Mouse (Mus musculus) WW6 (cell line): ENCODE results near the gene Ncoa3.

Experiments
- DNase-seq: peaks from one replicate; pipeline ENCODE4 v3.0.0-alpha.2; 2013; ENCODE audit warnings: low read depth, low spot score

Ncoa3 gene

DNA sequence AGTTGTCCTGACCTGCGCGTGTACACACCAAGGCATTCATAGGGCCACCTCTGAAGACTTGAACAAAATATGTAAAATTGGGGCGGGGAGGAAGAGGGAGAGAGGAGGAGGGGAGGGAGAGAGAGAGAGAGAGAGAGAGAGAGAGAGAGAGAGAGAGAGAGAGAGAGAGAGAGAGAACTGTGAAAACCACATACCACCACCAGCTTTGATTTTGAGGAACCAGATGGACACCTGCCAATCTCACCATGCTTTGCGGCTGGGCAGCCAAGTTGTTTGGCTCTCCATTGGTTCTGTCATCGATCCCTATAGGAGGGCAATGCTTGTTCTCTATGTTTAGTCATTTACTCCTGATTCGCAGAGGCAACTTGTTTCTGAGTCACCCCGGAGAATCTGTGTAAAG lies 21.7 kb upstream of the Ncoa3 start:
- DNase-seq, result no peak

DNA sequence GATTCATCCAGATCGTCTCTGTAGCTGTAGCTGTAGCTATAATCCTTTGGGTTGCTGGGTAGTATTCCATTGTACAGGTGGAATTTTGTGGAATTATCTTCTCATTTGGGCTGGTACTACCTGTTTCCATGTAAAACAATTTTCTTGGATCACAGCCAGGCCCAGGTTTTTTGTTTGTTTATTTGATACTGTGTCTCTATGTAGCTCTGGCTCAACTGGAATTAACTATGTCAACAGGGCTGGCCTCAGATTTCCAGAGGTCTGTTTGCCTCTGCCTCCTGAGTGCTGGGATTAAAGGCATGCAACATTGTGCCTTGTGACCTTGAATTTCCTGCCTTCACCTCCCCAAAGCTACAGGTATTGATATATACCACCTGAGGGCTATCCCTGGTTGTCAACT lies 18.1 kb upstream of the Ncoa3 start:
- no peak for DNase-seq

DNA sequence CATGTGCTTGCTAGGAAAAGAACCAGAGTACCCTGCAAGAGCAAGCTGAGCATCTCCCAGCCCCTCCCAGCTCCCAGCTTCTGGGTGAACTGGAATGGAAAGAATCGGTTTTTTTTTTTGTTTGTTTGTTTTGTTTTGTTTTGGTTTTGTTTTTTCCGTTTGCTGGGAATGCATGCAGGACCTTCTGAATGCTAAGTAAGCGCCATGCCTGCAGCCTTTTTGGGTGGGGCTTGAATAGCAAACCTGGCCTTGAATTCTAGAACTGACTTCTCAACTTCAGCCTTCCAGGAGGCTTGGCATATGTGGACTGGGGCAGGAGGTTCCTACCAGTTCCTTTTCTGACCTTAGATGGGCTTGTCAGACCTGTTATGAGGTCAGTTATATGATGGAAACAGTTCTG lies 16.2 kb upstream of the Ncoa3 start:
- DNase-seq, result no peak

DNA sequence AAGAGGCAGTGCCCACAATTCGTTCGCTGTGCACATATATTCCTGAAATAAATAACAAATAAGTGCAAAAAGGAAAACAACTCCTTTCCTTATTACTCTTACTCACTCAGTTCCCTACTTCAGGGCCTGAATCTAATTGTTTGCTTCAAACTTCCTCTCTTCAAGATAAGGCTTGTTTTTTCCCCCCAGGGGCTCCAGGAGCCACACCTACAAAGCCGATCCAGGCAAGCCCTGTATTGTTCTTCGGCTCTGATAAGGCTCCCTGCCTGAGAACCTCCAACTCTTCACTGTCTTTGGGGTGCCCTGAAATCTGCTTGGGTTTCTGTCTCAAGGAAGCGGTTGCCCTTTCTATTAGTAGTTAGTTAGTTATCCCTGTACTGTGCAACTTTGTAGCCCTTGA lies 15.6 kb upstream of the Ncoa3 start:
- DNase-seq, result no peak

DNA sequence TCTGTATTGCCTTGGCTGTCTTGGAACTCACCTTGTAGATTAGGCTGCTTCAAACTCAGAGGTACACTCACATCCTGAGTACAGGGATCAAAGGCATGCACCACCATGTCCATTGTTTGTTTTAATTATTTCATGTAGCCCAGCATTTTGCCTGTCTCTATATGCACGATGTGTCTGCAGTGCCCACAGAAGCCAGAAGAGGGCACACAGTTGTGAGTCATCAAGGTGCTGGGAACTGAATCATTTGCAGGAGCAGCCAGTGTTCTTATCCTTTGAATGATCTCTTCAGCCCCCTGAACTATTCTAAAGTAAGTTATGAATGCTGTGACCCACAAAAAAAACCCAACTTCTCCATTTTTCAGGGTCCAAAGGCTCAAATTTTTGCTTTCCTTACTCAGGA lies 14.3 kb upstream of the Ncoa3 start:
- DNase-seq, result no peak

DNA sequence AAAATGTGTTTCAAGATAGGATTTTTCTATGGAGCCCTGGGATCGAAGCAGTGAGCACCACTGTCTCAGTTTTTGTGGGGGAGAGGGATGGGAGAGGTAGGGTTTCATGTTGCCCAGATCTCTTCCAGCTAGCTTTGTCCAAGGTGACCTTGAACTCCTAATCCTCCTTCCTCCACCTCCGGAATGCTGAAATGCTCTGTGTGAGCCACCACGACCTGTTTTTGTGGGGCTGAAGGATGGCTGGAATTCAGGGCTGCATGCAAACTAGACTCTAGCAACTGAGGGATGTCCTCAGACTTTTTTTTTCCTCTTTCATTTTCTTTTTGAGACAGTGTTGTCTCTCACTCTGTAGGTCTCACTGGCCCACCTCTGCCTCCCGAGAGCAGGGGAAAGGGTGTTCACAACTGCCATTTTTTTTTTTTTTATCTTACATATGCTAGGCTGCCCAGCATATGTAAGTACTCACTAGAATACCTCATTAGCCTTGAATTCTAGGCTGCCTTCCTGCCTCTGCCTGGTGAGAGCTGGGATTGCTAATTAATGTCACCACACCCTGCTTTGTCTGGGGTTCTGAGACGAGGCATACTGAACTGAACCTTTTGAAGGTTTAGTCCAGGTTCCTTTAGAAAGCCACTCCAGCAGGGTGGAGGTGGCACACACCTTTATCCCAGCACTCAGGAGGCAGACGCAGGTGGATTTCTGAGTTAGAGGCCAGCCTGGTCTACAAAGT lies 11.0 kb upstream of the Ncoa3 start:
- DNase-seq, result peak; percentile 70

DNA sequence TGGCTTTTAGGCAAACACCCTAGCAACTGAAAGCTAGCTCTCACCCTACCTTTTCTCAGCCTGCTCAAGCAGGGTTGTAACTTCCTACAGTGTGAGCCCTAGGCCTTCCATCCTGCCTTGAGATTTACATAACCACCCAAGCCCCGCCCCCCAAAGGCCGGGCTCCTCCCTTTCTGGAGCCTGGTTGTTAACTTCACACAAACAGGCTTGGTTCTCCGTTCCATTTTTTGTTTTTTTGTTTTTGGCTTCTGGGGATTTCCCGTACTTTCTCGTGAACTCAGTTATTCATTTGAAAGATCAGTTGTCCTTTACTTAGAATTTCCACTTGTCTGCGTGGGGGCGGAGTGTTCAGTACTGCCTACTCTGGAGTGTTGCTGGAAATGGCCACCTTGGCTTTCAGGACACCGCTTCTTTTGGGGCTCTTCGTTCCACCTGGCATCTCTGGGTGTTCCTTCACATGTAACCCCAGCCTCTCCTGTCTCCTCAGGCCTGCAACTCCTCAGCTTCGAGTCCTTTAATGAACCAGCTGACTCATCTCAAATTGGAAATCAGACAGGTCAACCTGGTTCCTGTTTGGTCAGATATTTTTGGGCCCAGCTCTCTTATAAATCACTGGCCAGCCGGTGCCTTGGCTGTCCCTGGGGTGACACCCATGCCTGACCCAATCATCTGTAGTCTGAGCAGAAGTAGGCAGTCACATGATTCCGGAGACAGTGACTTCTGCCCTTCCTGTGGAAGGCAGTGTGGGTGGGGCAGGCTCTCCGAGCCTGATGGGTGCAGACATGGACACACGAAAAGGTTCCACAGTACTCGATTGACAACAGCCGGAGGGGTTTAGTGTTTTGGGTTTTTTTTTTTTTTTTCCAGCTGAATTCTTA lies 9.7 kb upstream of the Ncoa3 start:
- DNase-seq, result no peak

DNA sequence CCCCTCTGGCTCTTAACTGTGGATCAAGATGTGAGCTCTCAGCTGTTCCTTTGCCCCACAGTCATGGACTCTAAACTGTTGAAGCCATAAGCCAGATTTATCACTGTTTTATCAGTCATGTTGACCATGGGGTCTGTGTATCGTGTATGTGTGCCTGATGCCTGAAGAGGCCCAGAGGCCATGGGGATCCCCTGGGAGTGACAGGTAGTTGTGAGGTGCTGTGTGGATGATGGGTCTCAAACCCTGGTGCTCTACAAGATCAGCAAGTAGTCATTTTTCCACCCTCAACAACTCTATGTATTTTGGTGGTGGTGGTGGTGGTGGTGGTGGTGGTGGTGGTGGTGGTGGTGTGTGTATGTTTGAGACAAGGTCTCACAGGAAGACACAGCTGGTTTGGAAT lies 8.1 kb upstream of the Ncoa3 start:
- DNase-seq, result no peak

DNA sequence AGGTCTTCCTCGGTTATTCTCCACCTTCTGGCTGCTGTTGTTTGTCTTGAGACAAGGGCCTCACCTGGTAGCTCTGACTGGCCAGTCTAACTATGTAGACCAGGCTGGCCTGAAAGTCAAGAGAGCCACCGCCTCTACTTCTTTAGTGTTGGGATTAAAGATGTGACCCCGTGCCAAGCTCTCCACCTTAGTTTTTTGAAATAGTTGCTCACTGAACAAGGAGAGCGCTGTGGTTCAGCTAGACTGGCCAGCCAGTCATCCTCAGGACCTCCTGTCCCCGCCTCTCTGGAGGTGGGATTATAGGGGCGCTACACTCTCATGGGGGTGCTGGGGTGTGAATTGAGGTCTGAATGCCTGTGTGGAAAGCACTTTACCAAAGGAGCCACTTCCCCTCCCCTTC lies 7.5 kb upstream of the Ncoa3 start:
- no peak for DNase-seq

DNA sequence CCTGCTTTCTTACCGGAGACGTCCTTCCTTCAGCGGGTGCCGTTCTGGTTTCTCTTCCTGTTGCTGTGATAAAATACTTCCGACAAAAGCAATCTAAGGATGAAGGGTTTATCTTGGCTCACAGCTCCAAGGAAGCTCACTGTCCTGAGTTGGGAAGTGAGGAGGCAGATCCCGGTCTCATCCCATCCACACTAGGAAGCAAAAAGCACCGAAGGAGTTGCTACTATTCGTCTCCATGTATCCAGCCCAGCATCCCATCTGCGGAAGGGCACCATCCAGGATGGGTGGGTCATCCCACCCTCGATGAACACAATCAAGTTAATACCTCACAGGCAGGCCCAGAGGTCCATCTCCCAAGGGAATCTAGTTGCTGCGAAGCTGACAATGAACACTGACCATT lies 6.9 kb upstream of the Ncoa3 start:
- DNase-seq, result no peak

DNA sequence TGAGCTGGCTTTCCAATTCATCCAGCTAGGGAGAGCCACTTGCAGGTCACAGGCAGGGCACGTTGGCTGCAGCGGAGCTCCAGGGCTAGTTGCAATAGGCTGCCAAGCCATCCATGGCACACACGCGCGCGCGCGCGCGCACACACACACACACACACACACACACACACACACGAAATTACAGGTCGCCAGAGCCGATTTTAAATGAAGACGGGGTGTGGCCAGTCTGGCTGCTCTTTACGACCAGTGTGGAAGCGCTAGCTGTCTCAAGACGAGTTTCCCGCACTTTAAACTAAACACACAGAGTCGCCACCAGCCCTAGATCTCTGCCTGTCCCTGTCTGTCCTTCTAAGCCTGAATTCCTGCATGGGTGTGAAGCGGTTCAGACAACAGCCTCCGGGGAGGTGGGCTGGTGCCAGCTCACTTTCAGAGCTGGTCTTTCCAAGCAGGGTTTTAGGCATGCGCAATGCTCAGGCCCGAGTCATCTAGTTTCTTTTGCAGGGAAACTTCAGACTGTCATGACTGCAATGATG lies 5.4 kb upstream of the Ncoa3 start:
- DNase-seq, result no peak

DNA sequence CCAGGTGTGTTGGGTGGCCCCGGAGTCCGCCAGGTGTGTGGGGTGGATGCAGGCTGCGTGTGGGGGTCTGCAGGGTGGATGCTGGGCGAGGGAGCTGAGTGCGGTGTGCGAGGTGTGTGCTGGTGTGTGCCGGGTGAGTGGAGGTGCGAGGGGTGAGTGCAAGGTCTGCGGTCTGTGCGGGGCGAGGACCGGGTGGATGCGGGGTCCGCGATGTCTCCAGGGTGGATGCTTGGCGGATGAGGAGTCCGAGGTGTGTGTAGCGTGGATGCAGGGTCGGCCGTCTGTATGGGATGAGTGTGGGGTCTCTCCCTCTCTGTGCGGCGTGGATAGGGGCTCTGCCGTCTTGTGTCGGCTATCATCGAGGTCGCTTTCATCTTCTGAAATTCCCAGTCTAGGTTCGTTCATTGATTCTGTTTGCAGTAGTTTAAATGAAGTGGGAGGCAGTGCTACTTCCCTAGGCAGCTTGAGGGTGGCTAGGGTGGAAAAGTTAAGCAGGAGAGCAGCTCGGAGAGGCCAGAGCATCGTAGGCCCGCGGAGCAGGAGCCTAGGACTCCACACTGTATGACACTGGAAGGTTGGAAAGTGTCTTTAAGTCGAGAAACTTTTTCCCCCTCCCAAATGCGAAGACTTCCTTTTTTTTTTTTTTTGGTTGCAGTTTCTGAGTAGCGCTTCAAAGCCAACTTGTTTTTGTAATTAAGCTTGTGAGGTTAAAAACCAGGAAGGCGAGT lies 901 bp downstream of the Ncoa3 start:
- DNase-seq, result no peak

DNA sequence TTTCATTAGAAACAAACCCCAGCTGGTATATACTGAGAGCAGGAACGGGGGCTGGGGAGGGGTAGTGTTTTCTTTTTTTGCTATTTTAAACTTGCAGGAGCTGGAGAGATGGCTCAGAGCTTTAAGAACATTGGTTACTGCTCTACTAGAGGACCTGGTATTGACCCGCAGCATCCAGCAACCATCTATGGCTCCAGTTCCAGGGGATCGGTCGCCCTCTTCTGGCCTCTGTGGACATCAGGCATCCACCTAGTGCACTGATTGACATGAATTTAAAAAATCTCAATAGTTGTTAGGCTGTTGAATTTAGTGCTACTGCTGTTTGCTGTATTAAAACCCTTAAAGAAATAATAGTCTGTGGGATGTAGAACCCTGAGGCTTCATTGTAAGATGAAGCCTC lies 1.9 kb downstream of the Ncoa3 start:
- no peak for DNase-seq

DNA sequence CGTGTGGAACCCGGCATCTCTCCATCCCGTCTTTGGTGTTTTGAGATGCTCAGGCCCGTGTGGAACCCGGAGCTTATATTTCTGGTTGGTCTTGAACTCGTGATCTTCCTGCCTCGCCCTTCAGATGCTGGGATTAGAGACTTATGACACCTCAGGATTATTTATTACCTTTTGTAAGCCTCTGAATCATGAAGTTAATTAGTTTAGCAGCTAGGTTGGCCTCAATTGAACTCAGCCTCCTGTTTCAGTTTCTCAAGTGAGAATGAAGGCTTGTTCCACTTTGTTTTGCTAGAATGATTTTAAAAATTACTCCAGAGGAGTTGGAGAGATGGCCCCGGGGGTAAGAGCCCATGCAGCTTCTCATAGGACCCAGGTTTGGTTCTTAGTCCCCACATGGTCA lies 3.3 kb downstream of the Ncoa3 start:
- DNase-seq, result no peak

DNA sequence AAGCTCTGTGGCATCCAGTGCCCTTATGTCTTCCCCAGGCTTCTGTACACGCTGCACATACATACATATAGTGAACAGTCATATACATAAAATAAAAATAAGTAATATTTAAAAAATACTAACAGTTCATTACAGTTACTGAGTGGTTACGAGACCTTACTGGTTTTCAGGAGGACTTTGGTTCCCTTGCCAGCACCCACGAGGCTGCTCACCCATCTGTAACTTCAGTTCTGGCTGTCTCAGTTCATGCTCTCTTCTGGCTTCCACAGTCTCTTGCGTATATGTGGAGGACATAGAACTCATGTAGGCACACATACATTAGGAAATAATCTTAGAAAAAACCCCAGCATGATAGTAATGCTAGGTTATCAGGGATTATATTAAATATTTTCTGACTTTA lies 3.7 kb downstream of the Ncoa3 start:
- DNase-seq, result no peak

DNA sequence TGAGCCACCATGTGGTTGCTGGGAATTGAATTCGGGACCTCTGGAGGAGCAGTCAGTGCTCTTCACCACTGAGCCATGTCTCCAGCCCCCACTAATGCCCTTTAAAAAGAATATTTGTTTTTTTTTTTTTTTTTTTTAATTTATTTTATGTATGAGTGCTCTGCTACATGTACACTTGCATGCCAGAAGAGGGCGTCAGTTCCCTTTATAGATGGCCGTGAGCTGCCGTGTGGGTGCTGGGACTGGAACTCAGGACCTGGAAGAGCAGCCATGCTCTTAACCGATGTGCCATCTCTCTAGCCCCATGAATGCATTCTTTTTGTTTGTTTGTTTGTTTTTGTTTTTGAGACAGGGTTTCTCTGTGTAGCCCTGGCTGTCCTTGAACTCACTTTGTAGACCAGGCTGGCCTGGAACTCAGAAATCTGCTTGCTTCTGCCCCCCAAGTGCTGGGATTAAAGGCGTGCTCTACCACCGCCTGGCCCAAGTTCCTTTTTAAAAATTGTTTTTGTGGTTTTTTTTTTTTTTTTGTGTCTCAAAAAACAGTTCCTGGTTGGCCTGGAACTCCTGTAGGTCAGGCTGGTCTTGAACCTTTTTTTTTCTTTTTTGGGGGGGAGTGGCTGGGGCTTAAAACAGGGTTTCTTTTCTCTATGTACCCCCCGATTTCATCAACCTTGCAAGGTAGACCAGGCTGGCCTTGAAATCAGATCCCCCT lies 5.0 kb downstream of the Ncoa3 start:
- DNase-seq, result no peak

DNA sequence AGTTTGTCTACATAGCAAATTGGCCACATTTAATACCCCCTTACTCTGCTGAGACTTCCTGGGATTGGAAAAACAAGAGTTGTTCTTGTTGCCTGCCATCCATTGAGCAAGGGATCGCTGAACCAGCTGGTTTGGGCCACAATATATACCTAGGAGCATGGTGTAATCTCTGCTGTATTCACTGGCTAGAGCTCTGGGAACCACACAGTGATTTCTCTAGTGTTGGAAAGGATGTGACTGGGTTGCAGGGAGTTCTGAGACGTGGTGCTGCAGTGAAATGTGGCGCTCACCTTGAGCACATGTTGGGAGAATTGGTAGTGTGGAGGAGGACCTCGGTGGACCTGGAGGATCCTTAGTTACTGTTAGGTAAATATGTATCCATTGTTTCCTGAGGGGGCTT lies 6.5 kb downstream of the Ncoa3 start:
- no peak for DNase-seq

DNA sequence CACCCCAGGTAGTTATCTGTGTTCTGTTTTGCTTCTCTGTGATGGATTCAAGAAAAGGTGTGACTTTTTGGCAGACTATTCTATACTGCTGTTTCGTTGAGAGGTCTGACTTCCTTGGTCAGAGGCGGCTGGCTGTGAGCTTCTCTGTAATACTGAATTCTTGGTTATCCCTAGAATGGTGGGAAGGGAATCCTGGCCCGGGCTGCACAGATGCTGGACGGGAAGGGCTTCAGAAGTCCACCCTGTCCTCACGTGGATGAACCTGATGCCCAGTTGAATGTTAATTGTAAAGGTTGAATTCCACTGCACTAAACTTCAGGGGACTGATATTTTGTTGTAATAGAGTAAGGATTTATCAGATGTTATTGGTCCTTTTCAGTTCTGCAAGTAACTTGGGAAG lies 7.4 kb downstream of the Ncoa3 start:
- DNase-seq, result no peak

DNA sequence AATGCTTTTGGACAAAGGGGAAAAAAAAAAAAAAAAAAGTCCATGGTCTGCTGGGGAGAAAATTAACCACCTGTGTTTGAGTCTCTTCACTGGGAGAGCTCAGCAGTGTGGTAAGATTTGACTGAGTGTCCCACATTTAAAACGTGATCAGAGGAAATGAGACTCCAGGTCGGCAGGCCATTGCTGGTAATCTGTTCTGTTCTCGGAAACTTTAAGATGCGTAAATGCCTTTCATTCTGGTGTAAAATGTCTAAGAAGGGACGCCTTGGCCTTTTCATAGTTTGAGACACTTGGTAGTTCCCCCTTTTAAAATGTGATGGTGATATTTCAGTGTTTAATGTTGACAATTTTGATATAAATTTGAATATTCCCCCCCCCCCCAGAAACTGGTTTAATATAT lies 7.8 kb downstream of the Ncoa3 start:
- DNase-seq, result no peak

DNA sequence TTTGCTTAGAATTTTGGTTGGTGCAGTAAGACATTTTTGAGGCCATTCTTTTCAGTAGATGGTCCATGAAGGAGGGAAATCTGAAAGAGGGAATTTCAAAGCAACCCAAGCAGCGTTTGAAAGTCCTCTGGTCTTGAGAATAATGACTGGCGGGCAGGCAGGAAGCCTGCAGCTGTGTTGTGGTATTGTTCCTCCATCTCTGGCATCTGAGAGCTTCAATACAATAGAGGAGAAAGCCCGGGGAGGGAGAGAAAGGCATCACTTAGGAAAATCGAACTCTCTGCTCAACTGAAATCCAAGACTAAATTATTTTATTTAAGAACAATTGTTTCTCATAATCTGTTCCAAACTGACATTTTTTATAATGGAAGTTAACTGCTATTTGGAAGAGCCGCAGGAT lies 8.3 kb downstream of the Ncoa3 start:
- no peak for DNase-seq

DNA sequence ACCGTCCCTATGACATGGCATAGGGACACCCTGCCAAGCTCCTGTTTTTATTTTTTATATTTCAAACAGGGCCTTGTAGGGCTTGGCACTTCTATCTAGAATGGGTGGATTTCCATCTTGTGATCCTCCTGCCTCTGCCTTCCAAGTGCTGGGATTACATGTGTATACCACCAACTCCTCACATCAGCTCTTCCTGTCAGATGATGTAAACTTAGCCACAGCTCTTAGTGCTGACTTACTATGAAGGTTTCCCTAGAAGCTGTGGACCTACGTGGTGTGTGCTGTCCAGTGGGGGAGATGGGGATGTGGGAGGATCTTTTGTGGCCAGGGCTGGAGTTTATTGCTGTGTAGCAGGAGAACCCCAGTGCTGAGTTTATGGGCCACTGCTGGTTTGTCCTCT lies 8.9 kb downstream of the Ncoa3 start:
- no peak for DNase-seq

DNA sequence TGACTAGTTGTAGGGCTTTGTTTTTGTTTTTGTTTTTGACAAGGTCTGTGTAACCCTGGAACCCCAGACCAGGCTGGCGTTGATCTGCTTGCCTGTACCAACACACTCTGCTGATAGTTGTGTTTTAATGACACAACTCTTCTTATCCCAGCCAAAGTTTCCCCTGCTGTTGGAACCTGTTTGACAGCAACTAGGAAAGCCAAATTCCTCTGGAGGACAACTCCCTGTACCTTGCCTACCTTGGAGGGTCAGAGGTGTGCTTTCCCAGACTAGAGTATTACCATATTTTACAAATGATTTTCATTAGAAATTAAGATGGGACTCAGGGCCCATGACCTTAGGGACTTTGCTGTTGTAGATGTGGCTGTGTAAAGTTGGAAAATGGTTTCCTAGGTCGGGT lies 9.3 kb downstream of the Ncoa3 start:
- DNase-seq, result no peak
